Mouse (Mus musculus) embryonic fibroblast, embryonic 13.5 days (primary cell): ENCODE measurements around the gene A4galt.
"Not testable (repeated sequence)": the region's sequence is repeated elsewhere in the genome, so short reads cannot be mapped to it uniquely, and the experiment has no call there.

Experiments
- CTCF ChIP-seq: IDR thresholded peaks from 2 replicates; pipeline ENCODE4 v1.5.1; 2011; ENCODE audit warnings: mild to moderate bottlenecking, control low read depth, low read length, moderate library complexity, borderline replicate concordance; ENCODE audit not compliant: insufficient read depth
- POLR2A ChIP-seq: IDR thresholded peaks from 2 replicates; pipeline ENCODE4 v1.6.1; 2011; ENCODE audit warnings: low read depth, mild to moderate bottlenecking, control low read depth, low read length, moderate library complexity

DNA sequence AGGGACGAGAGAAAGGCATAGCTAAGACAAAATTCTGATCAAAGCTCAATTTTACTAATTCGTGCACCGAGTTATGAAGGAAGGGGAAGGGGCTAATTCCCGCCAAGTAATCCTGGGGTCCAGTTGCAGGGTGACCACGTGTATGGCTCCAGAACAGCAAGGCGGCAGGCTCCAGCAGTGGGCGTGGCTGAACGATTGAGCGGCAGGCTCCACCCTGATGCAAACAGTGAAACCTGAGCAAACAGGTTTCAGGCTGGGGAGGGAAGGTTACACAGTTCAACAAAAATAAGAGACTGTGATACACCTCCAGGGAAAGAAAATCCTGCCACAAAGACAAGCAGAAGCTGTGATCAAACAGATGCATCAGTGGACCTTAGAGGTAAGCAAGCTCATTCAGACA, 19.6 kb upstream of the A4galt start:
- TF ChIP-seq POLR2A, CTCF: not testable (repeated sequence)
